ENCODE assay signal across 32 mouse cellular contexts in the genomic region with DNA sequence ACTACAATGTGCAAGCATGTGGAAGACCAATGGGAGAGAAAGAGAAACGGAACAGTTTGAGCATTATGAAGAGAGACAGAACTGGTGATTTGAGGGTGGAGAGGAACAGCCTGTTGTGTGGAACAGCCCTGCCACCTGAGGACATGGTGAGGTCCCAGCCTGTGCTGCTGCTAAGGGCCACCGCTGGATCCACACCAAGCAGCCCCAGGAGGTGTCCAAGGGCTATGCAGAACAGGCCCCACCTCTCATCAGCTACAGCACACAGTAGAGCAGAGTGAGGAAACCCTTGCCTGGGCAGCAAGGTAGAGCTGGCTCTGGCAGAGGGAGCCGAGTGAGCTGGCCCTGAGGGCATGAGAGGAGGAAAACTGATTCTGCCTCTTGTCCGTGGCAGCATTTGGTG. TPM values are rescaled to one million over a fixed set of nuclear protein-coding genes. Genes with fewer than 3 reads are reported as not detected.
"Had no signal": no experiment of that assay in that cellular context is flagged by ENCODE, and none has a peak within 500 bp of the region (broad histone marks: within the 10 kb centered on the region; RNA-seq: fewer than 3 reads in every experiment).

No protein-coding gene starts in this region.

- H3K9me3 ChIP-seq: kidney, embryonic 15.5 days; liver, embryonic 13.5 days; midbrain, embryonic 15.5 days; neural tube, embryonic 13.5 days had no signal

- H3K4me1 ChIP-seq: kidney, embryonic 15.5 days; liver, embryonic 13.5 days; midbrain, embryonic 15.5 days; neural tube, embryonic 13.5 days had no signal

- ATAC-seq: midbrain, embryonic 15.5 days had no signal

- H3K27me3 ChIP-seq: kidney, embryonic 15.5 days; liver, embryonic 13.5 days; midbrain, embryonic 15.5 days; neural tube, embryonic 13.5 days had no signal

- H3K4me2 ChIP-seq: kidney, embryonic 15.5 days; liver, embryonic 13.5 days; midbrain, embryonic 11.5 days; midbrain, embryonic 15.5 days; neural tube, embryonic 13.5 days had no signal

- H3K36me3 ChIP-seq: kidney, embryonic 15.5 days; liver, embryonic 13.5 days; midbrain, embryonic 15.5 days; neural tube, embryonic 13.5 days had no signal

- H3K27ac ChIP-seq: kidney, embryonic 15.5 days; liver, embryonic 13.5 days; midbrain, embryonic 15.5 days; neural tube, embryonic 13.5 days; stomach, postnatal 0 days had no signal

- H3K9ac ChIP-seq: kidney, embryonic 15.5 days; liver, embryonic 13.5 days; midbrain, embryonic 15.5 days; neural tube, embryonic 13.5 days had no signal

- H3K4me3 ChIP-seq: kidney, embryonic 15.5 days; liver, embryonic 13.5 days; midbrain, embryonic 15.5 days; myocyte; neural tube, embryonic 13.5 days had no signal

- DNase-seq: kidney, adult 2 months; kidney, postnatal 10 days; kidney, postnatal 4 days; left cerebral cortex, postnatal 4 days; liver, embryonic 13.5 days; lung, adult 2 months; lung, postnatal 14 days; lung, postnatal 4 days; right cerebral cortex, adult 18-20 months; right cerebral cortex, postnatal 14 days; right cerebral cortex, postnatal 4 days; thymus, adult 2 months; thymus, postnatal 14 days; thymus, postnatal 4 days had no signal

RNA-seq across cellular contexts. Expression of a gene that starts 5.1 kb away (rescaled TPM):
- total RNA-seq: layer of hippocampus, postnatal 14 days; left cerebral cortex, postnatal 4 days; liver, adult 2 months; megakaryocyte progenitor cell, adult 5-6 weeks; megakaryocyte-erythroid progenitor cell, adult 5-6 weeks; monocyte, adult 5-6 weeks had no signal
- polyA plus RNA-seq: kidney, adult 2 months; kidney, embryonic 15.5 days; liver, adult 2 months; liver, embryonic 13.5 days; liver, embryonic 16.5 days; lung, adult 2 months; lung, embryonic 16.5 days; myocyte; neural tube, embryonic 13.5 days; stomach, embryonic 14.5 days; stomach, postnatal 0 days had no signal

RNA-seq across cellular contexts. Expression of a gene that starts 38.2 kb away (rescaled TPM):
- total RNA-seq: layer of hippocampus, adult 18-20 months; layer of hippocampus, postnatal 14 days; left cerebral cortex, adult 8-10 months; left cerebral cortex, postnatal 14 days; left cerebral cortex, postnatal 4 days; liver, adult 2 months; megakaryocyte progenitor cell, adult 5-6 weeks; megakaryocyte-erythroid progenitor cell, adult 5-6 weeks; monocyte, adult 5-6 weeks had no signal
- polyA plus RNA-seq: kidney, adult 2 months; kidney, embryonic 15.5 days; limb, embryonic 14.5 days; liver, adult 2 months; liver, embryonic 13.5 days; liver, embryonic 16.5 days; lung, adult 2 months; lung, embryonic 16.5 days; midbrain, embryonic 11.5 days; midbrain, embryonic 15.5 days; myocyte; neural tube, embryonic 13.5 days; stomach, embryonic 14.5 days; stomach, postnatal 0 days; thymus, adult 2 months had no signal

RNA-seq across cellular contexts. Expression of a gene that starts 52.9 kb away (rescaled TPM):
- total RNA-seq: layer of hippocampus, adult 18-20 months; layer of hippocampus, postnatal 14 days; left cerebral cortex, adult 8-10 months; left cerebral cortex, postnatal 14 days; left cerebral cortex, postnatal 4 days; liver, adult 2 months; megakaryocyte progenitor cell, adult 5-6 weeks; megakaryocyte-erythroid progenitor cell, adult 5-6 weeks; monocyte, adult 5-6 weeks had no signal
- polyA plus RNA-seq: kidney, adult 2 months; kidney, embryonic 15.5 days; limb, embryonic 14.5 days; liver, adult 2 months; liver, embryonic 13.5 days; liver, embryonic 16.5 days; lung, adult 2 months; lung, embryonic 16.5 days; midbrain, embryonic 11.5 days; midbrain, embryonic 15.5 days; myocyte; neural tube, embryonic 13.5 days; stomach, embryonic 14.5 days; stomach, postnatal 0 days; thymus, adult 2 months had no signal
